Comparison of ENCODE assay signal across 30 mouse cellular contexts in genomic region chr19:7262592-7262991, GRCm38 (mm10). TPM values are rescaled to one million over a fixed set of nuclear protein-coding genes. Genes with fewer than 3 reads are reported as not detected.
DNase-seq lines count a peak whose midpoint lies in the region; ATAC-seq and TF ChIP-seq lines count a peak whose summit lies in the region.
"Had no signal": no experiment of that assay in that cellular context is flagged by ENCODE, and none has a peak within 500 bp of the region (broad histone marks: within the 10 kb centered on the region; RNA-seq: fewer than 3 reads in every experiment).

No protein-coding gene starts in this region.

- H3K27ac ChIP-seq in midbrain, embryonic 10.5 days (replicated peaks): 0 out of 2 replicates have a peak overlapping the region, but pooled peaks have one; percentile 100
- H3K27ac ChIP-seq in midbrain, postnatal 0 days (ENCODE audit: low read depth, low read length): no peak overlapping the region
- no peak overlapping the region for H3K27ac ChIP-seq in hindbrain, embryonic 11.5 days (ENCODE audit: low read depth, low read length)
- H3K27ac ChIP-seq in kidney, embryonic 16.5 days (ENCODE audit: low read length): no peak overlapping the region
- H3K27ac ChIP-seq: embryonic facial prominence, embryonic 13.5 days; embryonic facial prominence, embryonic 15.5 days; forebrain, embryonic 12.5 days had no signal

- no peak overlapping the region for H3K4me3 ChIP-seq in midbrain, embryonic 10.5 days
- no peak overlapping the region for H3K4me3 ChIP-seq in midbrain, postnatal 0 days (ENCODE audit: low read depth, low read length)
- no peak overlapping the region for H3K4me3 ChIP-seq in hindbrain, embryonic 11.5 days (ENCODE audit: low read depth, low read length)
- H3K4me3 ChIP-seq in kidney, embryonic 16.5 days (ENCODE audit: low read length): no peak overlapping the region
- H3K4me3 ChIP-seq: embryonic facial prominence, embryonic 13.5 days; embryonic facial prominence, embryonic 15.5 days; erythroblast, embryonic 14.5 days; forebrain, embryonic 10.5 days; forebrain, embryonic 12.5 days had no signal

- ATAC-seq in midbrain, postnatal 0 days (ENCODE audit: low FRiP score): no peak
- no peak for ATAC-seq in monocyte, adult 5-6 weeks (replicated peaks; ENCODE audit: insufficient number of reproducible peaks, low FRiP score, low TSS enrichment, poor library complexity, severe bottlenecking)
- ATAC-seq in hindbrain, embryonic 11.5 days (ENCODE audit: low FRiP score): no peak
- no peak for ATAC-seq in kidney, embryonic 16.5 days (ENCODE audit: low FRiP score, low TSS enrichment)
- ATAC-seq: activated CD4-positive, CD25-positive, alpha-beta regulatory T cell, adult 4 months; CD4-positive, CD25-positive, alpha-beta regulatory T cell, adult 4 months; forebrain, embryonic 14.5 days; forebrain, embryonic 16.5 days; Patski had no signal

- TF ChIP-seq CTCF in midbrain, postnatal 0 days (IDR thresholded peaks at IDR 0.05): no peak

- peaks cover 5% of the 10 kb centered on the region; the same call in 1 of the 2 replicates for H3K9me3 ChIP-seq in midbrain, embryonic 10.5 days (replicated peaks)
- no peaks in the 10 kb centered on the region for H3K9me3 ChIP-seq in midbrain, postnatal 0 days (ENCODE audit: low read length)
- no peaks in the 10 kb centered on the region for H3K9me3 ChIP-seq in hindbrain, embryonic 11.5 days (ENCODE audit: control insufficient read depth, low read length)
- H3K9me3 ChIP-seq in kidney, embryonic 16.5 days (ENCODE audit: low read length): no peaks in the 10 kb centered on the region
- H3K9me3 ChIP-seq: embryonic facial prominence, embryonic 15.5 days; forebrain, embryonic 12.5 days had no signal

- peaks cover 43% of the 10 kb centered on the region for H3K4me1 ChIP-seq in midbrain, embryonic 10.5 days
- H3K4me1 ChIP-seq in midbrain, postnatal 0 days (ENCODE audit: insufficient read depth, low read length): peaks cover 10% of the 10 kb centered on the region
- H3K4me1 ChIP-seq in hindbrain, embryonic 11.5 days (replicated peaks; ENCODE audit: control insufficient read depth, insufficient read depth, low read length): peaks cover 27% of the 10 kb centered on the region
- peaks cover 35% of the 10 kb centered on the region for H3K4me1 ChIP-seq in kidney, embryonic 16.5 days (ENCODE audit: insufficient read depth, low read length)

- H3K4me2 ChIP-seq in midbrain, postnatal 0 days (ENCODE audit: low read depth, low read length, poor library complexity, severe bottlenecking): no peak overlapping the region
- no peak overlapping the region for H3K4me2 ChIP-seq in hindbrain, embryonic 11.5 days (replicated peaks; ENCODE audit: low read depth, low read length)
- no peak overlapping the region for H3K4me2 ChIP-seq in kidney, embryonic 16.5 days (replicated peaks; ENCODE audit: low read depth, low read length)
- H3K4me2 ChIP-seq: embryonic facial prominence, embryonic 13.5 days; embryonic facial prominence, embryonic 15.5 days; forebrain, embryonic 12.5 days had no signal

- 89% methylated on average over 1 of the region's 1 CpGs for WGBS in midbrain, embryonic 10.5 days
- WGBS in midbrain, postnatal 0 days: 85% methylated on average over 1 of the region's 1 CpGs
- WGBS in hindbrain, embryonic 11.5 days: 87% methylated on average over 1 of the region's 1 CpGs
- 100% methylated on average over 1 of the region's 1 CpGs for WGBS in kidney, embryonic 16.5 days

- DNase-seq in midbrain, embryonic 10.5 days (ENCODE audit: low spot score): no peak
- no peak for DNase-seq in midbrain, postnatal 0 days (ENCODE audit: low spot score)
- DNase-seq in ES-CJ7 (ENCODE audit: low read depth, low spot score) (peak; percentile 73), R1 (ENCODE audit: low read depth, low spot score) (peak; percentile 85)
- DNase-seq in hindbrain, embryonic 11.5 days (ENCODE audit: low spot score): no peak
- DNase-seq: adrenal gland, adult 8-10 months; adrenal gland, postnatal 14 days; adrenal gland, postnatal 36 days; B cell, adult 2 months; cerebellum, adult 11 months; cerebellum, adult 18-20 months; cerebellum, adult 8-10 months; cerebellum, adult 9-11 months; cerebellum, postnatal 14 days; cerebellum, postnatal 36 days; embryo, embryonic 11 days had no signal

- no peaks in the 10 kb centered on the region for H3K36me3 ChIP-seq in midbrain, embryonic 10.5 days
- H3K36me3 ChIP-seq in midbrain, postnatal 0 days (ENCODE audit: insufficient read depth, low read length): no peaks in the 10 kb centered on the region
- H3K36me3 ChIP-seq in hindbrain, embryonic 11.5 days (ENCODE audit: control insufficient read depth, insufficient read depth, low read length): no peaks in the 10 kb centered on the region
- no peaks in the 10 kb centered on the region for H3K36me3 ChIP-seq in kidney, embryonic 16.5 days (ENCODE audit: insufficient read depth, low read length)
- H3K36me3 ChIP-seq: embryonic facial prominence, embryonic 13.5 days; embryonic facial prominence, embryonic 15.5 days; forebrain, embryonic 10.5 days; forebrain, embryonic 12.5 days; G1E had no signal

- no peaks in the 10 kb centered on the region for H3K27me3 ChIP-seq in midbrain, embryonic 10.5 days (ENCODE audit: low read depth, poor library complexity, severe bottlenecking)
- no peaks in the 10 kb centered on the region for H3K27me3 ChIP-seq in midbrain, postnatal 0 days (ENCODE audit: insufficient read depth, low read length)
- H3K27me3 ChIP-seq in hindbrain, embryonic 11.5 days (ENCODE audit: control insufficient read depth, insufficient read depth, low read length): no peaks in the 10 kb centered on the region
- no peaks in the 10 kb centered on the region for H3K27me3 ChIP-seq in kidney, embryonic 16.5 days (ENCODE audit: insufficient read depth, low read length)
- H3K27me3 ChIP-seq: CH12.LX; embryonic facial prominence, embryonic 13.5 days; embryonic facial prominence, embryonic 15.5 days; forebrain, embryonic 12.5 days; Patski had no signal

- no peak overlapping the region for H3K9ac ChIP-seq in midbrain, postnatal 0 days (replicated peaks; ENCODE audit: low read length, poor library complexity, severe bottlenecking)
- no peak overlapping the region for H3K9ac ChIP-seq in hindbrain, embryonic 11.5 days (ENCODE audit: low read depth, low read length)
- H3K9ac ChIP-seq in kidney, embryonic 16.5 days (replicated peaks; ENCODE audit: low read length): no peak overlapping the region
- H3K9ac ChIP-seq: embryonic facial prominence, embryonic 13.5 days; embryonic facial prominence, embryonic 15.5 days; forebrain, embryonic 12.5 days had no signal

RNA-seq across cellular contexts. Expression of gene Rcor2, which starts 4.5 kb away (rescaled TPM):
- 62.2 and 73.1 TPM in 2 replicates for polyA plus RNA-seq in midbrain, embryonic 10.5 days (2016; fragmentation: Nextera tagmentation; extraction: Ambion mirVana)
- 40.7 and 53.1 TPM in 2 replicates for total RNA-seq in midbrain, postnatal 0 days (2014; rRNA removed)
- 8.9 and 9.7 TPM in 2 replicates for polyA plus RNA-seq in midbrain, postnatal 0 days (2015; fragmentation: Nextera tagmentation; extraction: Ambion mirVana)
- total RNA-seq in monocyte, adult 5-6 weeks (2017): not detected in 3 replicates
- polyA plus RNA-seq in hindbrain, embryonic 11.5 days (2014; fragmentation: Nextera tagmentation; extraction: Ambion mirVana): 28.1 and 31.4 TPM in 2 replicates
- 8.7 and 10.8 TPM in 2 replicates for polyA plus RNA-seq in kidney, embryonic 16.5 days (2015; fragmentation: Nextera tagmentation; extraction: Ambion mirVana)
- polyA plus RNA-seq: activated CD4-positive, CD25-positive, alpha-beta regulatory T cell, adult 4 months had no signal

RNA-seq across cellular contexts. Expression of gene Naa40, which starts 21.6 kb away (rescaled TPM):
- polyA plus RNA-seq in midbrain, embryonic 10.5 days (2016; fragmentation: Nextera tagmentation; extraction: Ambion mirVana): 105 and 107 TPM in 2 replicates
- 58.3 and 62.5 TPM in 2 replicates for total RNA-seq in midbrain, postnatal 0 days (2014; rRNA removed)
- 45.6 and 46.1 TPM in 2 replicates for polyA plus RNA-seq in midbrain, postnatal 0 days (2015; fragmentation: Nextera tagmentation; extraction: Ambion mirVana)
- total RNA-seq in monocyte, adult 5-6 weeks (2017): 14.9 to 17.6 TPM (median 17.5 TPM) in 3 replicates
- polyA plus RNA-seq in hindbrain, embryonic 11.5 days (2014; fragmentation: Nextera tagmentation; extraction: Ambion mirVana): 79.9 and 87.6 TPM in 2 replicates
- 81.4 and 88.0 TPM in 2 replicates for polyA plus RNA-seq in kidney, embryonic 16.5 days (2015; fragmentation: Nextera tagmentation; extraction: Ambion mirVana)

RNA-seq across cellular contexts. Expression of gene Cox8a, which starts 45.2 kb away (rescaled TPM):
- 895 and 900 TPM in 2 replicates for polyA plus RNA-seq in midbrain, embryonic 10.5 days (2016; fragmentation: Nextera tagmentation; extraction: Ambion mirVana)
- 1,114 and 1,471 TPM in 2 replicates for total RNA-seq in midbrain, postnatal 0 days (2014; rRNA removed)
- polyA plus RNA-seq in midbrain, postnatal 0 days (2015; fragmentation: Nextera tagmentation; extraction: Ambion mirVana): 1,645 and 1,756 TPM in 2 replicates
- total RNA-seq in monocyte, adult 5-6 weeks (2017): 236 to 274 TPM (median 246 TPM) in 3 replicates
- 762 and 780 TPM in 2 replicates for polyA plus RNA-seq in hindbrain, embryonic 11.5 days (2014; fragmentation: Nextera tagmentation; extraction: Ambion mirVana)
- polyA plus RNA-seq in kidney, embryonic 16.5 days (2015; fragmentation: Nextera tagmentation; extraction: Ambion mirVana): 1,116 and 1,175 TPM in 2 replicates

RNA-seq across cellular contexts. Expression of gene Otub1, which starts 56.5 kb away (rescaled TPM):
- polyA plus RNA-seq in midbrain, embryonic 10.5 days (2016; fragmentation: Nextera tagmentation; extraction: Ambion mirVana): 274 and 293 TPM in 2 replicates
- 236 and 242 TPM in 2 replicates for total RNA-seq in midbrain, postnatal 0 days (2014; rRNA removed)
- 257 and 277 TPM in 2 replicates for polyA plus RNA-seq in midbrain, postnatal 0 days (2015; fragmentation: Nextera tagmentation; extraction: Ambion mirVana)
- total RNA-seq in monocyte, adult 5-6 weeks (2017): 71.4 to 75.8 TPM (median 73.8 TPM) in 3 replicates
- 246 and 250 TPM in 2 replicates for polyA plus RNA-seq in hindbrain, embryonic 11.5 days (2014; fragmentation: Nextera tagmentation; extraction: Ambion mirVana)
- polyA plus RNA-seq in kidney, embryonic 16.5 days (2015; fragmentation: Nextera tagmentation; extraction: Ambion mirVana): 231 and 241 TPM in 2 replicates

Comparison
In these comparisons a context has a peak if more than half of its experiments do, and no peak if none do; other contexts are left out.
1. DNase-seq: peak in ES-CJ7 (single experiment) and R1 (single experiment); none in midbrain, embryonic 10.5 days (single experiment), midbrain, postnatal 0 days (single experiment) and hindbrain, embryonic 11.5 days (single experiment).